Mouse (Mus musculus) thymus, adult 2 months (tissue): ENCODE measurements around the gene Snrnp25. TPM values are rescaled to one million over a fixed set of nuclear protein-coding genes. Genes with fewer than 3 reads are reported as not detected.
A peak's percentile ranks its signal among the peaks of the same experiment; 100 is the strongest.

Experiments used
- DNase-seq: peaks from one replicate; pipeline ENCODE4 v3.0.0; 2021
- H3K27ac ChIP-seq: fragments of 200-500 bp; 2 replicates; pipeline ENCODE4 v1.5.1; 2012; ENCODE audit warnings: low read length, control low read depth; ENCODE audit not compliant: control insufficient read depth, insufficient read depth
- H3K27me3 ChIP-seq: fragments of 200-500 bp; 2 replicates; pipeline ENCODE4 v1.6.1; 2012; ENCODE audit warnings: mild to moderate bottlenecking, low read length, moderate library complexity, mixed read lengths; ENCODE audit not compliant: control insufficient read depth, insufficient read depth
- H3K36me3 ChIP-seq: fragments of 200-500 bp; 2 replicates; pipeline ENCODE4 v1.6.1; 2012; ENCODE audit warnings: mild to moderate bottlenecking, low read length, moderate library complexity; ENCODE audit not compliant: control insufficient read depth, insufficient read depth
- H3K4me1 ChIP-seq: fragments of 200-500 bp; replicated peaks from 2 replicates; pipeline ENCODE4 v1.6.1; 2012; ENCODE audit warnings: low read length; ENCODE audit not compliant: control insufficient read depth, insufficient read depth
- H3K4me3 ChIP-seq: fragments of 200-500 bp; 2 replicates; pipeline ENCODE4 v1.5.1; 2012; ENCODE audit warnings: mild to moderate bottlenecking, low read length, control low read depth, moderate library complexity; ENCODE audit not compliant: control insufficient read depth, insufficient read depth
- CTCF ChIP-seq: fragments of 200-500 bp; IDR thresholded peaks from 2 replicates; pipeline ENCODE4 v1.5.1; 2012; ENCODE audit warnings: mild to moderate bottlenecking, control low read depth, low read length, moderate library complexity, borderline replicate concordance; ENCODE audit not compliant: control insufficient read depth, poor library complexity, insufficient read depth; ENCODE audit errors: extremely low read depth
- POLR2A ChIP-seq: fragments of 200-500 bp; IDR thresholded peaks from 2 replicates; pipeline ENCODE4 v1.6.1; 2012; ENCODE audit warnings: mild to moderate bottlenecking, low read length, control low read depth, moderate library complexity; ENCODE audit not compliant: control insufficient read depth, poor library complexity, insufficient read depth; ENCODE audit errors: extremely low read depth
- WGBS: fragments of 180-500 bp; shearing (Covaris S2); methylation state at CpG from one replicate; pipeline ENCODE4 v1.1.7; 2018; 5-methylcytosine and 5-hydroxymethylcytosine counted together
- polyA plus RNA-seq: library from polyadenylated mRNA; depleted of rRNA; stranded (reverse); fragments of >200 nt; gene quantifications from 2 replicates; pipeline ENCODE4 v1.2.3, GENCODE M21; 2012

The Snrnp25 gene
- polyA plus RNA-seq, 1 experiment, result 56.3 TPM

DNA sequence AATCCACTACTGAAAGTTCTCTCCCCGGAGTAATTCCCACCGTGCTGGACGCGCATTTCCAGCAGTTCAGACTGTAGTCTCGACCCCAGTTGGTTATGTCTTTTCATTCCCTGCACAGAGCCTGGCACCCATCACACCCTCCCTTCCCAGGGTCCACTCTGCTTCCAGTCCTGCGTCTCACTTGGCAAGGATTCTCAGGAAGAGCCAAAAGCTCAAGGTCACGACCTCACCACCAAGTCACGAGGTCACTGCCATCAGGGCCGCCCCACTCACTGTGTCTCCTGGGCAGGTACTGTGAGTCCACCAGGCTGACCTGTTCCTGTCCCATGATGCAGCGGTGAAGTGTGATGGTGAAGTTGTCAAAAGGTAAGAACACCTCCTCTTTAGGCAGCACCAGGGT lies 11.1 kb upstream of the Snrnp25 start:
- no peak overlapping the region for H3K4me3 ChIP-seq
- TF ChIP-seq POLR2A (no peak), CTCF (no peak)
- H3K36me3 ChIP-seq, result no peaks in the 10 kb centered on the region
- 94% methylated on average over 10 of the region's 10 CpGs for WGBS
- DNase-seq, result no peak
- no peaks in the 10 kb centered on the region for H3K27me3 ChIP-seq
- H3K27ac ChIP-seq, result no peak overlapping the region
- peaks cover 29% of the 10 kb centered on the region for H3K4me1 ChIP-seq

DNA sequence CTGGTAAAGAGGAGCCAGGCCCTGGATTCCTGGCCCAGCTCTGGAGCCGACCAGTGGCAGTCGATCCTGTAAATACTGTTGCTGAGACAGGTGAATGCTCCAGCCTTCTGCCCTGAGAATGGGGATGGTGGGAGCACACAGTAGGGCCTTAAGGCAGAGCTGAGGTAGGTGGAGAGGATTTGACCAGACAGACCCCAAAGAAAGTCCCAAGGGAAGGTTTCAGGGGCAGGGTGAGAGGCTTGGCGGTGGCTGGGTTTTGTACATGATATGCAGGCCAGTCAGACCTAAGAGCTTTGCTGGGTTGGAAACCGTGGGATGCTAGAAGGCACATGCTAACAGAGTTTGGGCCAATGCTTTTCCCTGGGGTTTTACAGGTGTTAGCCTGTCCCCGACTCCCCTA lies 10.6 kb upstream of the Snrnp25 start:
- Histone ChIP-seq H3K36me3 (no peaks in the 10 kb centered on the region), H3K4me3 (no peak overlapping the region), H3K4me1 (peaks cover 34% of the 10 kb centered on the region), H3K27me3 (no peaks in the 10 kb centered on the region), H3K27ac (no peak overlapping the region)
- DNase-seq, result no peak
- WGBS, result 96% methylated on average over 5 of the region's 5 CpGs
- TF ChIP-seq POLR2A, result no peak
- no peak for TF ChIP-seq CTCF

DNA sequence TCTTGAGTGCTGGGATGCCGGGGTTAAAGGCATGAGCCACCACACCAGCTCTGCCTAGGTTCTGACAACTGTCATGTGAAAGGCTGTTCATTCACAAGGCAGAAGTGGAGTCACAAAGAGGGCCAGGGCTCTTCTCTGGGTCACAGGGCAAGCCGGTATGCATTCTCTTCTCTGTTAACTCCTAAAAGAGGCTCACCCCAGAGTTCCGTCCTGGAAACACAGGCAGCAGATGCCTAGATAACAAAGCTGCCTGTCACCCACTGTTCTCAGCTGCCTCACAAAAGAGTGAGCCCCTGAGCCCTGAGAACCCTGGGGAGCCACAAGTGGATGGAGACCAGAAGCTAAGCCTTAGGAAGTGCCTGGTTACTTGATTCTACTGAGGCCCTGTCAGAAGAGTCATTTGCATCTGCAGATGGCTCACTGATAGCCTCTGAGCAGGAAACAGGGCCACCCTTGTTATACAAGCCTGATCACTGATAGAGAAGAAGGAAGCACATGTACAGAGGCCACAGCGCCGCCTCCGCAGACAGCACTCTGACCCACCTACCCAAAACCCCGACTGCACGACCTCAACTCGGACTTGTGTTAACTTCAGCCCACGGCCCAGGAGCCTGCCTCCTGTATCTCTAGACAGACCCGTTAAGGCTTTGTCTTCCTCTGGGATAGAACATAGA lies 9.2 kb upstream of the Snrnp25 start:
- H3K36me3 ChIP-seq, result no peaks in the 10 kb centered on the region
- TF ChIP-seq POLR2A, result no peak
- TF ChIP-seq CTCF, result no peak
- peaks cover 45% of the 10 kb centered on the region for H3K4me1 ChIP-seq
- H3K4me3 ChIP-seq, result no peak overlapping the region
- 18% methylated on average over 11 of the region's 11 CpGs for WGBS
- H3K27me3 ChIP-seq, result no peaks in the 10 kb centered on the region
- no peak for DNase-seq
- no peak overlapping the region for H3K27ac ChIP-seq

- Histone ChIP-seq H3K27ac (no peak overlapping the region), H3K4me3 (no peak overlapping the region), H3K27me3 (no peaks in the 10 kb centered on the region), H3K36me3 (no peaks in the 10 kb centered on the region), H3K4me1 (peaks cover 45% of the 10 kb centered on the region)
- no peak for DNase-seq
- WGBS, result 82% methylated on average over 6 of the region's 6 CpGs
- no peak for TF ChIP-seq CTCF
- TF ChIP-seq POLR2A, result no peak
Measured at GRCm38 (mm10) chr11:32196727-32197126, 8.5 kb upstream of the Snrnp25 start.

- no peak for TF ChIP-seq CTCF
- TF ChIP-seq POLR2A, result no peak
- Histone ChIP-seq H3K36me3 (no peaks in the 10 kb centered on the region), H3K27ac (no peak overlapping the region), H3K4me3 (no peak overlapping the region), H3K4me1 (peaks cover 45% of the 10 kb centered on the region), H3K27me3 (no peaks in the 10 kb centered on the region)
- no peak for DNase-seq
- 53% methylated on average over 3 of the region's 3 CpGs for WGBS
Measured at GRCm38 (mm10) chr11:32197766-32198165, 7.4 kb upstream of the Snrnp25 start.

DNA sequence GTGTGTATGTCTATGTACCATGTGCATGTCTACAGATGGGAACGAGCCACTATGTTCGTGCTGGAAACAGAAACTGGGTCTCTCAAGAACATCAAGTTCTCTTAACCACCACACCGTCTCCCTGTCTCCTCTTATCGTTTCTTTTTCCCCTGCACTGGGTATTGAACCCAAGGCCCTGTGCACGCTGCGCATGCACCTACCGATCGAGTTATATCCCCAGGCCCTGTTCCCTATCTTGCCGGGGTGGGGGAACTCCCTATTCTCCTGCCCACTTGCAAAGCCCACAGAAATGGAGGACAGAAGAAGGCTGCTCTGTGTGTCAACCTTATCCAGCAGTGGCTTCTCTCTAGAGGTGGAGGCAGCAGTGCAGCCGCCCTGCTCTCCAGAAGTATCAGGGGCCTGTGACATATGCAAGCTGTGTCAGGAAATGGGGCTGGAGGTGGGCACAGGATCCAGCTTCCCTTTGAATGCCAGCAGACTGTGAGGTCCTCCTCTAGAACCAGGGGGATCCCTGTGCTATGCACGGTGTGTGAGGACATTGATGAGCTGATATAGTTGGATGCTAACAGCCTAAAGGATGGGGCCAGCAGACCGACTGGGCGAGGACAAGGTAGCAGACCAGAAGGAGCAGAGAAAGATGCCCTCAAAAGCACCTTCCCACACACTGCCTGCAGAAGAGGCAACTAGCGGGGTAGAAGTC lies 6.8 kb upstream of the Snrnp25 start:
- no peak for DNase-seq
- no peaks in the 10 kb centered on the region for H3K27me3 ChIP-seq
- H3K4me3 ChIP-seq, result no peak overlapping the region
- H3K27ac ChIP-seq, result 0 out of 2 replicates have a peak overlapping the region, but pooled peaks have one; percentile 32
- WGBS, result 71% methylated on average over 14 of the region's 14 CpGs
- peaks cover 45% of the 10 kb centered on the region for H3K4me1 ChIP-seq
- TF ChIP-seq CTCF, result no peak
- no peak for TF ChIP-seq POLR2A
- no peaks in the 10 kb centered on the region for H3K36me3 ChIP-seq
